Mouse (Mus musculus) left cerebral cortex, postnatal 10 days (tissue): ENCODE results near the gene H2-M10.6. TPM values are rescaled to one million over a fixed set of nuclear protein-coding genes. Genes with fewer than 3 reads are reported as not detected.
"Not testable (repeated sequence)": the region's sequence is repeated elsewhere in the genome, so short reads cannot be mapped to it uniquely, and the experiment has no call there.

ENCODE experiments used
- DNase-seq, 2 experiments: peaks; one replicate each; pipeline ENCODE4 v3.0.0; 2021 to 2022; ENCODE audit warnings: low spot score in 2 of 2, mixed read lengths in 1 of 2; ENCODE audit errors: extremely low spot score in 1 of 2
- intact Hi-C: fragments of 180-260 bp; cut with DNase I; formaldehyde crosslinking; loops from one replicate; pipeline ENCODE4 v1.15.1; 2025
- total RNA-seq, 2 experiments: library from RNA; stranded (reverse); gene quantifications; 2 replicates each; pipeline ENCODE4 v1.2.3; 2021

The H2-M10.6 gene
- not detected for total RNA-seq

GRCm38 (mm10) chr17:36811871-36812270, at the start of gene H2-M10.6:
Gene H2-M10.6 (plus strand): TSS chr17:36812171.
- no peak for DNase-seq
- intact Hi-C loops = loop anchor here (2.0 kb wide), 1 partner anchor 447 kb away; no protein-coding TSS in a partner anchor

- intact Hi-C loops = no loop called here
- no peak for DNase-seq
These were observed 48.2 kb upstream of the H2-M10.6 start for GRCm38 (mm10) chr17:36763816-36764215.

GRCm38 (mm10) chr17:36764244-36764643, 47.7 kb upstream of the H2-M10.6 start:
- intact Hi-C loops = not testable (repeated sequence)
- DNase-seq = peak; percentile 45 to 58

- intact Hi-C loops, DNase-seq: not testable (repeated sequence)
These were observed 46.6 kb upstream of the H2-M10.6 start for GRCm38 (mm10) chr17:36765403-36765802.

- intact Hi-C loops, DNase-seq: not testable (repeated sequence)
These were observed 39.4 kb upstream of the H2-M10.6 start, which contains the start of gene H2-M10.5 for GRCm38 (mm10) chr17:36772610-36773009. Gene H2-M10.5 (plus strand): TSS chr17:36772910.

- intact Hi-C loops = no loop called here
- DNase-seq = no peak
These were observed 30.4 kb upstream of the H2-M10.6 start for GRCm38 (mm10) chr17:36781533-36781932.

GRCm38 (mm10) chr17:36786483-36786886, 25.5 kb upstream of the H2-M10.6 start:
- peak in 1 of 2 experiments; percentile 9 for DNase-seq
- intact Hi-C loops = loop anchor here (5.0 kb wide), 1 partner anchor 429 kb away; no protein-coding TSS in a partner anchor

- intact Hi-C loops = loop anchor here (5.0 kb wide), 1 partner anchor 431 kb away; no protein-coding TSS in a partner anchor
- no peak for DNase-seq
These were observed 23.6 kb upstream of the H2-M10.6 start for GRCm38 (mm10) chr17:36788351-36788750.

- peak; percentile 85 to 86 for DNase-seq
- intact Hi-C loops = loop anchor here (5.0 kb wide), 1 partner anchor 432 kb away; no protein-coding TSS in a partner anchor
These were observed 23.2 kb upstream of the H2-M10.6 start for GRCm38 (mm10) chr17:36788801-36789200.

GRCm38 (mm10) chr17:36799493-36799892, 12.5 kb upstream of the H2-M10.6 start:
- intact Hi-C loops = no loop called here
- DNase-seq = no peak

- intact Hi-C loops = not testable (repeated sequence)
These were observed 12.0 kb upstream of the H2-M10.6 start for GRCm38 (mm10) chr17:36799921-36800462.

GRCm38 (mm10) chr17:36824005-36824404, 12.0 kb downstream of the H2-M10.6 start:
- peak in 1 of 2 experiments; percentile 51 for DNase-seq
- intact Hi-C loops = no loop called here

More at GRCm38 (mm10) chr17:36799921-36800462, 12.0 kb upstream of the H2-M10.6 start:
- DNase-seq = not testable (repeated sequence)

- no peak for DNase-seq
- intact Hi-C loops = no loop called here
These were observed 13.6 kb downstream of the H2-M10.6 start for GRCm38 (mm10) chr17:36825525-36825924.

GRCm38 (mm10) chr17:36826002-36826401, 14.0 kb downstream of the H2-M10.6 start:
- intact Hi-C loops = not testable (repeated sequence)

GRCm38 (mm10) chr17:36828488-36828887, 16.5 kb downstream of the H2-M10.6 start:
- DNase-seq = no peak
- intact Hi-C loops = no loop called here

More at GRCm38 (mm10) chr17:36826002-36826401, 14.0 kb downstream of the H2-M10.6 start:
- peak; percentile 90 to 93 for DNase-seq

- DNase-seq = no peak
- intact Hi-C loops = no loop called here
These were observed 18.5 kb downstream of the H2-M10.6 start for GRCm38 (mm10) chr17:36830470-36830869.

GRCm38 (mm10) chr17:36832694-36833093, 20.7 kb downstream of the H2-M10.6 start:
- DNase-seq = no peak
- intact Hi-C loops = no loop called here

- DNase-seq = peak; percentile 25 to 88
- intact Hi-C loops = no loop called here
These were observed 23.8 kb downstream of the H2-M10.6 start for GRCm38 (mm10) chr17:36835591-36836426.

GRCm38 (mm10) chr17:36836427-36836812, 24.4 kb downstream of the H2-M10.6 start:
- DNase-seq = no peak
- intact Hi-C loops = no loop called here
